Mouse (Mus musculus) induced T-regulatory cell, adult 2 months (primary cell): Measurements from ENCODE around the gene Miga1.

Experiments
- DNase-seq: peaks from one replicate; pipeline ENCODE4 v3.0.0-alpha.2; 2012; ENCODE audit warnings: low read depth

The Miga1 gene

GRCm38 (mm10) chr3:152287810-152288209 is 52.4 kb downstream of the Miga1 start:
- DNase-seq: no peak

- DNase-seq: no peak
Measured at GRCm38 (mm10) chr3:152284759-152285158, 55.4 kb downstream of the Miga1 start.

GRCm38 (mm10) chr3:152284306-152284705 is 55.9 kb downstream of the Miga1 start:
- DNase-seq: no peak

- no peak for DNase-seq
Measured at GRCm38 (mm10) chr3:152282126-152282525, 58.1 kb downstream of the Miga1 start.

- DNase-seq: no peak
Measured at GRCm38 (mm10) chr3:152278431-152278830, 61.8 kb downstream of the Miga1 start.

- DNase-seq: no peak
Measured at GRCm38 (mm10) chr3:152277912-152278311, 62.3 kb downstream of the Miga1 start.

- no peak for DNase-seq
Measured at GRCm38 (mm10) chr3:152276935-152277334, 63.3 kb downstream of the Miga1 start.

GRCm38 (mm10) chr3:152275008-152275407 is 65.2 kb downstream of the Miga1 start:
- no peak for DNase-seq

- no peak for DNase-seq
Measured at GRCm38 (mm10) chr3:152272974-152273685, 67.1 kb downstream of the Miga1 start.

- DNase-seq: no peak
Measured at GRCm38 (mm10) chr3:152271876-152272275, 68.3 kb downstream of the Miga1 start.

- DNase-seq: no peak
Measured at GRCm38 (mm10) chr3:152271071-152271710, 69.0 kb downstream of the Miga1 start.

- no peak for DNase-seq
Measured at GRCm38 (mm10) chr3:152268099-152268498, 72.1 kb downstream of the Miga1 start.

- no peak for DNase-seq
Measured at GRCm38 (mm10) chr3:152266036-152266421, 74.2 kb downstream of the Miga1 start, which contains the start of gene Nexn. Nexn (minus strand) TSS chr3:152266350.

GRCm38 (mm10) chr3:152265351-152266035 is 74.7 kb downstream of the Miga1 start:
- DNase-seq: no peak

GRCm38 (mm10) chr3:152264830-152265229 is 75.4 kb downstream of the Miga1 start:
- no peak for DNase-seq

- DNase-seq: no peak
Measured at GRCm38 (mm10) chr3:152264374-152264773, 75.8 kb downstream of the Miga1 start.

GRCm38 (mm10) chr3:152261948-152262347 is 78.3 kb downstream of the Miga1 start:
- peak; percentile 12 for DNase-seq

GRCm38 (mm10) chr3:152261436-152261835 is 78.8 kb downstream of the Miga1 start:
- peak; percentile 24 for DNase-seq

- DNase-seq: no peak
Measured at GRCm38 (mm10) chr3:152260362-152260761, 79.8 kb downstream of the Miga1 start.

- DNase-seq: peak; percentile 83
Measured at GRCm38 (mm10) chr3:152259409-152259808, 80.8 kb downstream of the Miga1 start.

- DNase-seq: peak; percentile 36
Measured at GRCm38 (mm10) chr3:152257528-152257927, 82.7 kb downstream of the Miga1 start.

GRCm38 (mm10) chr3:152250487-152250886 is 89.7 kb downstream of the Miga1 start:
- no peak for DNase-seq

- no peak for DNase-seq
Measured at GRCm38 (mm10) chr3:152247708-152248107, 92.5 kb downstream of the Miga1 start.
